Mouse (Mus musculus): Measurements from ENCODE around the gene Trio. TPM values are rescaled to one million over a fixed set of nuclear protein-coding genes. Genes with fewer than 3 reads are reported as not detected.
A peak's percentile ranks its signal among the peaks of the same experiment; 100 is the strongest.

The Trio gene
- polyA plus RNA-seq, 1 experiment from 2014 or later: 45.3 TPM

GRCm38 (mm10) chr15:27806219-27806618, 219.4 kb downstream of the Trio start:
- Histone ChIP-seq H3K9ac (no peak overlapping the region), H3K4me3 (replicated peaks) (no peak overlapping the region), H3K4me2 (replicated peaks) (no peak overlapping the region), H3K9me3 (replicated peaks) (no peaks in the 10 kb centered on the region), H3K4me1 (peaks cover 85% of the 10 kb centered on the region), H3K27me3 (no peaks in the 10 kb centered on the region), H3K36me3 (peaks cover 21% of the 10 kb centered on the region), H3K27ac (replicated peaks) (peak overlapping the region; percentile 65)
- peak; percentile 36 for ATAC-seq (ENCODE audit: insufficient number of reproducible peaks, low FRiP score, low TSS enrichment, low read depth)
- WGBS: 37% methylated on average over 10 of the region's 10 CpGs

GRCm38 (mm10) chr15:27805654-27806053, 220.0 kb downstream of the Trio start:
- Histone ChIP-seq H3K4me3 (replicated peaks) (no peak overlapping the region), H3K36me3 (peaks cover 24% of the 10 kb centered on the region), H3K27ac (replicated peaks) (peak overlapping the region; percentile 65; the same call in 1 of the 2 replicates), H3K4me2 (replicated peaks) (no peak overlapping the region), H3K9me3 (replicated peaks) (no peaks in the 10 kb centered on the region), H3K9ac (no peak overlapping the region), H3K27me3 (no peaks in the 10 kb centered on the region), H3K4me1 (peaks cover 84% of the 10 kb centered on the region)
- no peak for ATAC-seq (ENCODE audit: insufficient number of reproducible peaks, low FRiP score, low TSS enrichment, low read depth)
- WGBS: 90% methylated on average over 16 of the region's 16 CpGs

- peaks cover 29% of the 10 kb centered on the region for H3K36me3 ChIP-seq
- no peaks in the 10 kb centered on the region for H3K27me3 ChIP-seq
- peaks cover 77% of the 10 kb centered on the region for H3K4me1 ChIP-seq
- peak overlapping the region; percentile 29; the same call in 1 of the 2 replicates for H3K27ac ChIP-seq (replicated peaks)
- no peak overlapping the region for H3K4me2 ChIP-seq (replicated peaks)
- no peak for ATAC-seq (ENCODE audit: insufficient number of reproducible peaks, low FRiP score, low TSS enrichment, low read depth)
- H3K9ac ChIP-seq: no peak overlapping the region
- no peak overlapping the region for H3K4me3 ChIP-seq (replicated peaks)
- 60% methylated on average over 14 of the region's 14 CpGs for WGBS
- no peaks in the 10 kb centered on the region for H3K9me3 ChIP-seq (replicated peaks)
These were observed 221.2 kb downstream of the Trio start for GRCm38 (mm10) chr15:27804447-27804846.

DNA sequence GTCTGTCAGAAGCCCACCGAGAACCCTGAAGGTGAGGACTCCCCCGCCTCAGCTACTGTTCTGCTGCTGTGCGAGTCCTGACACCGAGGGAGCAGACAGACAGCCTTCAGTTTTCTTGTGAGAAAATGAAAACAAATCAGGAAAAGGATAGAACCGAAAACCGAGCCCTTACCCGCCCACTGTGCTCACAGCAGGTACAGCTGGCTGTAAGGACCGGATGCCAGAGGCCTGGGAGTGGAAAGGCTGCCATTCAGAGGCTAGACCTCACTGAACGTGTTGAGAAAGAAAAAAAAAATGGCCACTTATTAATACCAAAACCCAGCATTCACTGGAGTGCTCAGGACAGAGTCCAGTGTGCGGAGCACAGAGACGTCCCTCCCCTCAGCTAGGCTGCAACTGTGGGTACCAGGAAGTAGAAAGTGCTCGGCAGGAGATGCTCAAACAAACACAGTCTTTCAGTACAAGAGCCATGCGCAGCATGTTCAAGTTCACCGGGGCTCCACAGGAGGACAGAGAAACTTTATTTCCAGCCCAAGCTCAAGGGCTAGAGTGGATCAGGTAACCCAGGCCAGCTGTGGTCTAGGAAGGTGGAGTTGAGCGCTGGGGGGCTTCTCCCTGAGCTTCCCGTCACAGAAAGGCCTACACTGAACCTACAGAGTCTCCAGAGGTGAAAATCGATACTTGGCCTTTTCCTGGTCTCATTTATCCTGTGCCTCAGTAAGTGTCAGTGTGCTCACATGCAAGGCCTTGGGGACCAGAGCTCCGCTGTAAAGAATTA, 221.9 kb downstream of the Trio start:
- Histone ChIP-seq H3K27me3 (no peaks in the 10 kb centered on the region), H3K27ac (replicated peaks) (peak overlapping the region; percentile 44; the same call in 1 of the 2 replicates), H3K36me3 (peaks cover 29% of the 10 kb centered on the region), H3K4me2 (replicated peaks) (no peak overlapping the region), H3K4me3 (replicated peaks) (no peak overlapping the region), H3K9ac (no peak overlapping the region), H3K4me1 (peaks cover 76% of the 10 kb centered on the region), H3K9me3 (replicated peaks) (no peaks in the 10 kb centered on the region)
- no peak for ATAC-seq (ENCODE audit: insufficient number of reproducible peaks, low FRiP score, low TSS enrichment, low read depth)
- WGBS: 69% methylated on average over 18 of the region's 18 CpGs

- no peak overlapping the region for H3K4me3 ChIP-seq (replicated peaks)
- no peak overlapping the region for H3K9ac ChIP-seq
- no peaks in the 10 kb centered on the region for H3K27me3 ChIP-seq
- WGBS: 61% methylated on average over 12 of the region's 12 CpGs
- H3K9me3 ChIP-seq (replicated peaks): no peaks in the 10 kb centered on the region
- no peak for ATAC-seq (ENCODE audit: insufficient number of reproducible peaks, low FRiP score, low TSS enrichment, low read depth)
- H3K36me3 ChIP-seq: peaks cover 33% of the 10 kb centered on the region
- H3K4me1 ChIP-seq: peaks cover 80% of the 10 kb centered on the region
- no peak overlapping the region for H3K4me2 ChIP-seq (replicated peaks)
- peak overlapping the region; percentile 44 for H3K27ac ChIP-seq (replicated peaks)
These were observed 223.4 kb downstream of the Trio start for GRCm38 (mm10) chr15:27802243-27802642.

DNA sequence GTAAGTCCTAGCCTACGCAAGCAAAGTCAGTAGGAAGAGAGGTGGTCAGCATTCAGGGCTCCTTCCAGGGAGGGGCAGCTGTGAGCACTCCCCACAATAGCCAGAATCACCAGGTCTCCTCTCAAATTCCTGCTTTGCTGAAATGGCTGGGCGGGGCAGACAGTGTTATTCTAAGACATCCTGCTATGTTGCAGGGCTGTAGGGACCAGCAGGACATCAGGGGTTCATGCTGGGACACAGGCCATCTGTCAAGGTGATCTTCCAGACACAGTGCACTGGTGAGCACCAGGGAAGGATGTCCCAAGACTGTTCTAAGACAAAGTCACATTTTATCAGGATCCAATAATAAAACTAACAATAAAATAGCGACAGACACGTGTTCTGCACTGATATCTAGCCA, 224.5 kb downstream of the Trio start:
- Histone ChIP-seq H3K4me3 (replicated peaks) (no peak overlapping the region), H3K9me3 (replicated peaks) (no peaks in the 10 kb centered on the region), H3K9ac (no peak overlapping the region), H3K27me3 (no peaks in the 10 kb centered on the region), H3K4me1 (peaks cover 80% of the 10 kb centered on the region), H3K27ac (replicated peaks) (no peak overlapping the region), H3K4me2 (replicated peaks) (no peak overlapping the region), H3K36me3 (peaks cover 33% of the 10 kb centered on the region)
- WGBS: 72% methylated on average over 4 of the region's 4 CpGs
- no peak for ATAC-seq (ENCODE audit: insufficient number of reproducible peaks, low FRiP score, low TSS enrichment, low read depth)

- 23% methylated on average over 20 of the region's 20 CpGs for WGBS
These were observed 228.0 kb downstream of the Trio start for GRCm38 (mm10) chr15:27797480-27798155.

DNA sequence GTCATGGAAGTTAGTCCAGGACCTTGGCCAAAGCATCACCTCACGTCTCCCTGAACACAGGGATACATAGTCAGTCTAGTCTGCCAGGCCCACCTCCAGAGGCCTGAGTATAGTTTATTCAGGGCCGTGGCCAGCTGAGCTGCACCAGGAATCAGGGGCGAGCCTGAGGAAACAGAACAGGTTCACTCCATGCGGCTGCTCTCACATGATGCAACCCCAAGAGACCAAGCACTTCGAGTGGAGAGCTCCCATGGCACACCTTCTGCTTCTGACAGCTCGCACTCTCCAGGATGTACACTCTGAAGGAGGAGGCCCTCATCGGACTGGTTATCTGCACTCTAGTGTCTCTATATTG, 228.8 kb downstream of the Trio start:
- H3K36me3 ChIP-seq: peaks cover 12% of the 10 kb centered on the region
- H3K9ac ChIP-seq: no peak overlapping the region
- 55% methylated on average over 7 of the region's 7 CpGs for WGBS
- no peak overlapping the region for H3K4me3 ChIP-seq (replicated peaks)
- H3K4me1 ChIP-seq: peaks cover 75% of the 10 kb centered on the region
- peak overlapping the region; percentile 87 for H3K27ac ChIP-seq (replicated peaks)
- no peaks in the 10 kb centered on the region for H3K9me3 ChIP-seq (replicated peaks)
- H3K27me3 ChIP-seq: no peaks in the 10 kb centered on the region
- ATAC-seq (ENCODE audit: insufficient number of reproducible peaks, low FRiP score, low TSS enrichment, low read depth): no peak
- no peak overlapping the region for H3K4me2 ChIP-seq (replicated peaks)

More at GRCm38 (mm10) chr15:27797480-27798155, 228.0 kb downstream of the Trio start:
- Histone ChIP-seq H3K4me1 (peaks cover 74% of the 10 kb centered on the region), H3K9me3 (replicated peaks) (no peaks in the 10 kb centered on the region), H3K4me3 (replicated peaks) (no peak overlapping the region), H3K9ac (no peak overlapping the region), H3K27me3 (no peaks in the 10 kb centered on the region), H3K36me3 (peaks cover 19% of the 10 kb centered on the region), H3K27ac (replicated peaks) (peak overlapping the region; percentile 87), H3K4me2 (replicated peaks) (no peak overlapping the region)
- peak; percentile 85 for ATAC-seq (ENCODE audit: insufficient number of reproducible peaks, low FRiP score, low TSS enrichment, low read depth)

DNA sequence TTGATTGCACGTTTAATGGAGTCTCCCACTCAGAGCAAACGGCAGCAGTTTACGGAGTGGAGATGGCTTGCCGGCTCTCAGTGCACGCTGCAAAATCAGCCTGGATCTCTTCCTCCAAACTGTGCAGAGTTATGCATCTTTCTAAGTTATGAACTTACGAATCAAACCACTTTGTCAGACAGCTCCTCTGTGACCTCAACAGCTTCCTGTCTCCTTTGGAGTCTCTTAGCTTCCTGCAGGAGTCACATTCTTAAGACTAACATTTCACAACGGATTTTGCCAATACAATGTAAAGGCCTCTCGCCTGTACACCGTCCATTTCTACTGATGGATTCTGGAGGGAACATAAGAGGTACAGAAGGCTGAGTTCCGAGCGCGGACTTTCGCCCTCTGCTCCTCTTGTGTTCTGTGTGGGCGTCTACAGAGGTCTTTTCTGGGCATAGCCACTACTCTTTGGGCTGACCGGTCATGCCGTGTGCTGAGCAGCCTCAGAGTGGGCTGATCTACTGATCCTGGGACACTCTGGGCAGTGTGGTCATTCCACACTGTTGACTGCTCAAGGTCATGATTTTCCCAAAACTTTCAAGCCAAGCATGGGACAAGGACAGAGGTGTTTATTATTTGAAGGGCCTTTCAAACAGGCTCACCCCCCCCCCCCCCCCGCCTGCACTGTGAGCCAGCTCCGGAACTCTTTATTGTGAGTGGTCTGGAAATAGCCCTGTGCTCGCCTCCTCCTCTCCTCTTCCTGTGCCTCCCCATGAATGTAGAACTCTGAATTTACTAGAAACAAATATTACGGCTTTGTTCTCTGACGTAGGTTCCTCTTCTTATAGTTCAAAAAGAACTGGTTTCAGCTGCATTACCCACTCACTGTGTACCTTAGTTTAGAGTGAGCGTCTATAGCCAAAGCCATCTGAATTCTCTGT, 229.4 kb downstream of the Trio start:
- H3K27me3 ChIP-seq: no peaks in the 10 kb centered on the region
- no peak overlapping the region for H3K4me3 ChIP-seq (replicated peaks)
- H3K36me3 ChIP-seq: peaks cover 12% of the 10 kb centered on the region
- no peaks in the 10 kb centered on the region for H3K9me3 ChIP-seq (replicated peaks)
- WGBS: 74% methylated on average over 22 of the region's 22 CpGs
- no peak for ATAC-seq (ENCODE audit: insufficient number of reproducible peaks, low FRiP score, low TSS enrichment, low read depth)
- H3K4me2 ChIP-seq (replicated peaks): no peak overlapping the region
- H3K4me1 ChIP-seq: peaks cover 74% of the 10 kb centered on the region
- no peak overlapping the region for H3K9ac ChIP-seq
- peak overlapping the region; percentile 87 for H3K27ac ChIP-seq (replicated peaks)

DNA sequence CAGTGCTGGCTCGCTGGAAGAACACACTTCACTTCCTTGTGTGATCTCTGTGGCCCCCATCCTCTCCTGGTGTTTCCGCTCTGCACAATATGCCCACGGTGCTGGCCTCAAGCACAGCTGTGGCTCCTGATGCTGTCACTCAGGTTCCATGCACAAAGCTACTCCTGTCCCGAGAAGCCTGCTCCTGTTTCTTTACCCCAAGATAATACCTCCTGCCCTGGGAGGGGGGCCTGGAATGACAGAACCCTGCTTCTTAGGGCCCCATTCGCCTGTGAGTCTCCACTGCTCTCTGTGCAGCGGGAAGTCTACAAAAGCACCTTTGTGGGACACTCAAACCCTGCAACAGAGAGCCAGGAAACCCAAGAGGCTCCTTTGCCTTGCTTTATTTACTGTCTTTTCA, 232.4 kb downstream of the Trio start:
- H3K9me3 ChIP-seq (replicated peaks): no peaks in the 10 kb centered on the region
- H3K4me2 ChIP-seq (replicated peaks): no peak overlapping the region
- no peaks in the 10 kb centered on the region for H3K36me3 ChIP-seq
- no peak for ATAC-seq (ENCODE audit: insufficient number of reproducible peaks, low FRiP score, low TSS enrichment, low read depth)
- no peak overlapping the region for H3K4me3 ChIP-seq (replicated peaks)
- no peak overlapping the region for H3K9ac ChIP-seq
- WGBS: 35% methylated on average over 6 of the region's 6 CpGs
- H3K27ac ChIP-seq (replicated peaks): peak overlapping the region; percentile 61
- peaks cover 79% of the 10 kb centered on the region for H3K4me1 ChIP-seq
- no peaks in the 10 kb centered on the region for H3K27me3 ChIP-seq

DNA sequence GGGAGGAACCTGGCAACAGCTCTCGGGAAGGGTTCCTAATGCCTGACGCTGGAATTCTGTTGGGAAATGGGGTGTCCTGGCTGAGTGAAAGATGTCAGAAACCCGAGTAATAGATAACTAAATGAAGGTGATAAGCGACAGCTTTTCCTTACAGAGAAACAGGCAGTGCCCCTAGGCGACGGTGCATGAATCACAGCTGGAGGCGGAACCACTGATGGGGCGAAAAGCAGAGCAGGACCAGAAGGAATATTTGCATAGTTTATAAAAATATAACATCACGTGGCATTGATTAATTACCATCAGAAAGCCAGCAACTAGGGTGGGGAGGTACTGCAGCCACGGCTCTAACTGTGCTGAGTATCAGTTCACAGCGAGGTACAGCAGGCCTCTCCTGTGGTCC, 233.2 kb downstream of the Trio start:
- Histone ChIP-seq H3K9ac (no peak overlapping the region), H3K4me2 (replicated peaks) (no peak overlapping the region), H3K36me3 (no peaks in the 10 kb centered on the region), H3K27ac (replicated peaks) (peak overlapping the region; percentile 61), H3K4me3 (replicated peaks) (no peak overlapping the region), H3K9me3 (replicated peaks) (no peaks in the 10 kb centered on the region), H3K27me3 (no peaks in the 10 kb centered on the region), H3K4me1 (peaks cover 74% of the 10 kb centered on the region)
- ATAC-seq (ENCODE audit: insufficient number of reproducible peaks, low FRiP score, low TSS enrichment, low read depth): no peak
- WGBS: 36% methylated on average over 11 of the region's 11 CpGs

Measured in embryonic facial prominence, embryonic 15.5 days (tissue).